Mouse (Mus musculus) bone marrow macrophage, adult 2 months (primary cell): ENCODE results near the gene Ghr. TPM values are rescaled to one million over a fixed set of nuclear protein-coding genes. Genes with fewer than 3 reads are reported as not detected.

Source experiments
- H3K27ac ChIP-seq: 2 replicates; pipeline ENCODE4 v1.5.1; 2012; ENCODE audit warnings: low read depth, low read length; ENCODE audit not compliant: insufficient read depth
- H3K4me1 ChIP-seq: 2 replicates; pipeline ENCODE4 v1.6.1; 2012; ENCODE audit warnings: low read length; ENCODE audit not compliant: control insufficient read depth, insufficient read depth
- H3K4me3 ChIP-seq: 2 replicates; pipeline ENCODE4 v1.5.1; 2012; ENCODE audit warnings: mild to moderate bottlenecking, low read length, moderate library complexity; ENCODE audit not compliant: insufficient read depth
- CTCF ChIP-seq: IDR thresholded peaks from 2 replicates; pipeline ENCODE4 v1.5.1; 2012; ENCODE audit warnings: low read depth, mild to moderate bottlenecking, low read length, moderate library complexity
- POLR2A ChIP-seq: IDR thresholded peaks from 2 replicates; pipeline ENCODE4 v1.6.1; 2012; ENCODE audit warnings: mild to moderate bottlenecking, low read depth, low read length, borderline replicate concordance
- polyA plus RNA-seq: library from polyadenylated mRNA; stranded (reverse); fragments of >200 nt; gene quantifications from 2 replicates; pipeline ENCODE4 v1.2.4, GENCODE M21; 2012; ENCODE audit not compliant: missing spikeins, insufficient read depth, insufficient read length

The Ghr gene
- polyA plus RNA-seq, 1 experiment: 1.5 TPM

DNA sequence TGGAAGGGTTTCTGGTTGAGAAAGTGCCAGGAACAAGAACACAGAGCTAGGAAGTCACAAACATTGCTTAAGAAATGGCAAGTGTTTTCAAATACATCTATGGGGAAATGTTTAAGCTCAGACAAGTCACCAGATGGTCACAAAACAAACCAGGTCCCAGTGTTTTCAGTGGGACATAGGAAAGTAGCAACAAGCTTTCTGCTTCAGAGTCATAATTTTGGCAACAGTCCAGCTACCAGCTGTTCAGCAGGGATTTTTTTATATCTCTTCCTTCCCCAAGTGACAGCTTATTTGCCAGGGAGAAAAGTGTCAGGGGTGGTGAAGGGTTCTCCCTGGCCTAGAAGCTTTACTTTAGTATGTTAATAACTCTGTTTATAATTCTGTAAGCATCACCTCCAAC, 270.4 kb downstream of the Ghr start:
- Histone ChIP-seq H3K27ac (no peak overlapping the region), H3K4me3 (no peak overlapping the region), H3K4me1 (no peaks in the 10 kb centered on the region)
- TF ChIP-seq POLR2A (no peak), CTCF (no peak)

DNA sequence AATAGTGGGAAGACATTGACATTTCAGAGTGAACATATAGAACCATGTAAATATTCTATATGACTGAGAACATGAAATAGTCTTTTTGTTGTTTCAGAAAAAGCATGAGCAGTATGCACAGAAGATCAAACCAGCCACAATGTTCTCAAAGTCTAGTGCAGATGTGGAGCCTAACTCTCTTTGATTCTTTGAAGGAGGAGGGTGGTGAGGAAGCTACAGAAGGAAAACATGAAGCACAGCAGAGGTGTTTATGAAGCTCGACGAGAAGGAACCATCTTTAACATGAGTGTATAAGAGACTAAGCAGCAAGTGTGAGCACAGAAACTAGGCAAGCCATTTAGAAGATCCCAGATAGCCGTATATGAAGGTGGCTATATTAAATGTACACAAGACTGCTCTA, 273.4 kb downstream of the Ghr start:
- TF ChIP-seq CTCF (no peak), POLR2A (no peak)
- no peaks in the 10 kb centered on the region for H3K4me1 ChIP-seq
- no peak overlapping the region for H3K27ac ChIP-seq
- H3K4me3 ChIP-seq: no peak overlapping the region

DNA sequence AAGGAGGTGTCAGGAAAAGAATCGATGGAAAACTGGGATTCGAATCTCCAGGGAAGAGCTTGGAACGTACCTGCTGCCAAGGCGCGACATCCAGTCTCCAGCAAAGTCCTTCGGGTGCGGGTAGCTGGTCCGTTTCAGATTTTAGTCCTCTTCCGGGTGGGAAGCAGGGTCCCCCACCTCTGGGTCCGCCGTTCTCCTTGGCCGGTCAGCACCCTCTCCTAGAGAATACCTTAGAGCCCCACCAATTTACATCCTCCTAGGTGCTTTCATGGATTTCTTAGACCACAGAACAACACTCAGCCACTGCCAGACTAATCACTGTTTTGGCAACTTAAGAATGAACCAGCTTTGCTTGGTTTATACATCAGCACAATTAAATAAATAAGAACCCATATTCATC, 279.9 kb downstream of the Ghr start, which contains the start of gene Ccdc152:
Ccdc152 (minus strand) TSS at position 101 of the 400 bp plus-strand sequence.
- no peak within 1 kb of the TSS for H3K4me3 ChIP-seq
- H3K27ac ChIP-seq: no peak within 1 kb of the TSS
- no peaks in the 10 kb centered on the region for H3K4me1 ChIP-seq
- TF ChIP-seq POLR2A (no peak), CTCF (no peak)

DNA sequence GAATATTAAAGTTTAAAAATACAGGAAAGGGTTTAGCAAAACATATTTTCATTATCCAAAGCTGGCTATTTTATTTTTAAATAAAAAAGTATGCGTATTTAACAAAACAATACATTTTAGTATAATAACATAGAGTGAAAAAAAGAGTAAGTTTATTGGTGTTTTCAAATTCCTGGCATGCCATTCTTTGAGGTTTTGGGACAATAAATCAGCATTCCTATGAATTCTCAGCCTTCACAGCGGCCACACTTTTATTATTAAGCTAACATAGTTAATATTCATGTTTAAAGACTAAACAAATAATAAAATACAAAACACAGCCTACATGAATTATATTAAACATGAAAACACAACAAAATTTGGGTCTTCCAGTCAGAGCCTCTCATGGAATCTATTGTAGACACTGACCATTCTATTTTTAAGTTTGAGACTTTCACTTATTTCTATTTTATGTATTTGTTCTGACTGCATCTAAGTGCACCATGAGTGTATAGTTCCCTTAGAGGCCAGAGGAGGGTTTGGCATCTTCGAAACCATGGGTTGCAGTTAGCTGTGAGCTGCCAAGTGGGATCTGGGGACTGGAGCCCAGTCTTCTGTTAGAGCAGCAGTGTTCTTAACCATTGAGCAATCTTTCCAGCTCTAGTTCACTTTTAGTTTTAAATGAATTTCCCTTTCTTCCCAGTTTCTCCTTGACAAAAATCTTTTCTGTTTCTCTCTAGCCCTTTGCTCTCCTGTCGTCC, 282.8 kb downstream of the Ghr start:
- H3K4me1 ChIP-seq: no peaks in the 10 kb centered on the region
- H3K4me3 ChIP-seq: no peak overlapping the region
- no peak overlapping the region for H3K27ac ChIP-seq
- TF ChIP-seq CTCF: no peak

DNA sequence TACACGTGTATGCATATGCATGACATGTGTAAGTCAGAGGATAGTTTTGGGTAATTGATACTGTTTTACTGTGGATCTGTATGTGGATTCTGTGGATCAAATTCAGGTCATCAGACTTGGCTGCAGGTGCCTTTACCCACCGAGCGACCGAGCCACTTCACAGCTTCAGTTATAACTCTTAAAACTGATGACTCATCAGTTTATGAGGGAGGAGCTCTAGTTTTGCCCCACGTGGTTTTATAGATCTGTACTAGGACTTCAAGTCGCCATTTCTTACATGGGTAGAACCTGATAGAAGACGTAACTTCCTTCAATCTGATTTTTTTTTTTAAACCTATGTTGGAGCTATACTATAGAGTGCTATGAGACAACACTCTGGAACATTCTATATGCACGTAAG, 285.7 kb downstream of the Ghr start:
- no peak overlapping the region for H3K4me3 ChIP-seq
- H3K27ac ChIP-seq: no peak overlapping the region
- TF ChIP-seq POLR2A: no peak
- TF ChIP-seq CTCF: no peak
- H3K4me1 ChIP-seq: peaks cover 12% of the 10 kb centered on the region

DNA sequence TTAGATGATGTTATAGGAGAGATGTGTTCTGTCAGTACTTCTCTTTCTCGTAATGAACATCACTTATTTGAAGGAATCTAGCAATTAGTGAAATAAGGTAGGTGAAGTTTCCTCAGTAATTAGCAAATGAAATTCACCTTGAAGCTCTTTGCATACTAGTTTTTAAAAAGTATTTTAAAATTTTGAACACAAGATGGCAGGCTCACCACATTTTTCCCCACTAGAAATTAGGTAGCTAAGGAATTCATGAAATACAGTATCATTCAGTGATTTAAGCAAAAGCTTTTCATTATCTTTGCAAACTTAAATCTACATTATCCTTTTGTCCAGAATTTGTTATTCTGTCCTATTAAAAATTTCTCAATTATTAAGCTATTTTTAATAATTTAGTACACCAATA, 287.3 kb downstream of the Ghr start:
- no peak for TF ChIP-seq CTCF
- no peak for TF ChIP-seq POLR2A
- peaks cover 12% of the 10 kb centered on the region for H3K4me1 ChIP-seq
- H3K4me3 ChIP-seq: no peak overlapping the region
- no peak overlapping the region for H3K27ac ChIP-seq

DNA sequence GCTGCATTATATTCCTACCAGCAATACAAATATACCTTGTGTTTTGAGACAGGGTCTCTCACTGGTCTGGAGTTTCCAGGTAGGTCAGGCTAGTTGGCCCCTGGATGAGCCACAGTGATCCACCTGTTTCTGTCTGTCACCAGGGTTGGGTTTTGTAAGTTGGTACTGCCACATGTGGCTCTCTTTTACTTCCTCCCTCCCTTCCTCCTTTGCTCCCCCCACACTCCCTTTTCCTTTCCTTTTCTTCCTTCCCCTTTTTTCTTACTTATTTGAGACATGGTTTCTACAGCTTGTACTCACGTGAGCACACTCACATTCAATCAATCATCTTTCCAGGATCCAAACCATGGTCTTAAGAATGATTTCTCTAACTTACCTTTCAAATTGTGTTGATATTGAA, 289.8 kb downstream of the Ghr start:
- Histone ChIP-seq H3K4me1 (peaks cover 12% of the 10 kb centered on the region), H3K4me3 (no peak overlapping the region), H3K27ac (no peak overlapping the region)
- TF ChIP-seq CTCF (no peak), POLR2A (no peak)

DNA sequence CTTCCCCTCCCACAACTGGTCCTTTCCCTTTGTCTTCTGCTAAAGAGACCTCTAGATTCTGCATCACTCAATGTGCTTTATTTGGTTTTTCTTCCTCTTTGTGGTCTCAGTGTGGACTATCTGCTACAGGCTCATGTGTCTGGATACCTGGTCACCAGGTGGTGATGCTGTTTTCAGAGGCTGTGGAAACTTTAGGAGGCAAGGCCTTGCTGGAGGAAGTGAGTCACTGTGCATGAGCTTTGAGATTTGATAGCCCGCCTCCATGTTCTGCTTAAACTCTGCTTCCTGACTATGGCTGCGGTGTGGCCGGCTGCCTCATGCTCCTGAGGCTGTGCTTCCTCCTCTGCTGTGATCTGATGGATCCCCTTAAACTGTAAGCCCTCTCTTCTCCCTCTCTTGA, 292.9 kb downstream of the Ghr start:
- Histone ChIP-seq H3K4me1 (peaks cover 12% of the 10 kb centered on the region), H3K4me3 (no peak overlapping the region), H3K27ac (no peak overlapping the region)
- no peak for TF ChIP-seq POLR2A
- no peak for TF ChIP-seq CTCF

DNA sequence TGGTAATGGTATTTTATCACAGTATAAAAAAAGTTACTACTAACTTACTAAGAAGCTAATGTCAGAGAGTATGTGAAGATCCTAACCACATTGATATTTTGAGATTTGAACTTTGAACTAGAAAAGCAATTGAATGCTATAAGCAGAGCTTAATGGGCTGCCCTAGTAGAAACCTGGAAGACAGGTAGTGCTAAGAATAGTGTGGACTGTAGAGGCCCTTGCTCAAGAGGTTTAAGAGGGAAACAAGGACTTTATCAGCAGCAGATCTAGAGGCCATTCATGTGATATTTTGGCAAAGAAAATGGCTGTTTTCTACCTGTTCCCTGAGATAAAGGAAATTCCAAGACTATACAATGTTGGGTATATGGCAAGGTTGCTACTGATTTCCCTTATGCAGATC, 297.3 kb downstream of the Ghr start:
- no peak overlapping the region for H3K4me3 ChIP-seq
- no peaks in the 10 kb centered on the region for H3K4me1 ChIP-seq
- TF ChIP-seq POLR2A (no peak), CTCF (no peak)
- H3K27ac ChIP-seq: no peak overlapping the region

DNA sequence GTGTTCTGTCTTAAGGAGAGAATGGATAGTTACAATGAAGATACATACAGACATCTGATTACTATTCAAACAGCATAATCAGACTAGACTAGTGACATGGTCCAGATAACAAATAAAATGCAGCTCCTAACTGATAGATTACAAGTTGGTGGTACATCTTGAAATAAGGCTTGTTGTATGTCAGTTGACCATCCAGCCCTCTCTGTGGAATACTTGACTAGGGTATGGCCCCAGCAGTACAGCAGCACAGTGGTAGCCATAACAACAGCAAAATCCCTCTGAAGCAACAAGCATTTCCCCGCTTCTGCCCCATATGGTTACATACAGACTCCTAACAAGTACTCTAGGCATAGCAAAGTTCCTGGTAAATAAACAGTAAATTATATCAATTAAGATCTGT, 301.6 kb downstream of the Ghr start:
- Histone ChIP-seq H3K27ac (no peak overlapping the region), H3K4me1 (no peaks in the 10 kb centered on the region), H3K4me3 (no peak overlapping the region)
- TF ChIP-seq CTCF (no peak), POLR2A (no peak)
